Comparison of ENCODE assay signal across 14 mouse cellular contexts in the genomic region with DNA sequence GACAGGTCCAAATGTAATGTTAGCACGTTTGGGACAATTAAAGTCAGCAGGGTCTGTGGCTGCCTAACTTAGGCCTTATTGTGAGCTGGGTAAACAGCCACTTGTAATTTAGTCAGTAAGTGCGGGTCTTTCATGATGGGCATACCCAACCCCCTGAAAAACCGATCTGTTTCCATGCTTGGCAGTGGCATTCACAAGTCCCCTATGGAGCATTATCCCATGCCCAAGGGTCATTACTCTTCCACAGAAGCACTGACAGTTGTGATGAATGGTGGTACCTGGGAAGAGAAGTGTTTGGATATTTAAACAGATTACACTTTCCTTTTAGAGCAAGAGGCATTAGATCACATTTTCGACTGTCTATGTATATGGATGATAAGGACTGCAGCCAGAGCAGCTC.
"Had no signal": no experiment of that assay in that cellular context is flagged by ENCODE, and none has a peak within 500 bp of the region (broad histone marks: within the 10 kb centered on the region; RNA-seq: fewer than 3 reads in every experiment).

No protein-coding gene starts in this region.

- DNase-seq: lung, adult 18-20 months; lung, embryonic 14.5 days; lung, postnatal 10 days; lung, postnatal 4 days; right cerebral cortex, postnatal 14 days; thymus, adult 2 months; thymus, postnatal 25 days; thymus, postnatal 4 days had no signal

- H3K4me1 ChIP-seq: midbrain, embryonic 13.5 days; midbrain, embryonic 15.5 days; stomach, embryonic 15.5 days had no signal

- H3K4me2 ChIP-seq: lung, embryonic 14.5 days; midbrain, embryonic 11.5 days; midbrain, embryonic 13.5 days; midbrain, embryonic 15.5 days; neural tube, embryonic 13.5 days; stomach, embryonic 15.5 days had no signal

- ATAC-seq: midbrain, embryonic 13.5 days; midbrain, embryonic 15.5 days had no signal

- H3K36me3 ChIP-seq: midbrain, embryonic 13.5 days; midbrain, embryonic 15.5 days; neural tube, embryonic 13.5 days; stomach, embryonic 15.5 days had no signal

- H3K9me3 ChIP-seq: midbrain, embryonic 13.5 days; midbrain, embryonic 15.5 days; neural tube, embryonic 13.5 days; stomach, embryonic 15.5 days had no signal

- H3K27me3 ChIP-seq: midbrain, embryonic 13.5 days; midbrain, embryonic 15.5 days; neural tube, embryonic 13.5 days; stomach, embryonic 15.5 days had no signal

- H3K4me3 ChIP-seq: midbrain, embryonic 13.5 days; midbrain, embryonic 15.5 days; neural tube, embryonic 13.5 days; stomach, embryonic 15.5 days had no signal

- H3K9ac ChIP-seq: lung, embryonic 14.5 days; midbrain, embryonic 13.5 days; midbrain, embryonic 15.5 days; neural tube, embryonic 13.5 days; stomach, embryonic 15.5 days had no signal

- H3K27ac ChIP-seq: midbrain, embryonic 13.5 days; midbrain, embryonic 15.5 days; neural tube, embryonic 13.5 days; stomach, embryonic 15.5 days; stomach, postnatal 0 days had no signal
